Comparison of ENCODE assay signal across 8 mouse cellular contexts in the genomic region with DNA sequence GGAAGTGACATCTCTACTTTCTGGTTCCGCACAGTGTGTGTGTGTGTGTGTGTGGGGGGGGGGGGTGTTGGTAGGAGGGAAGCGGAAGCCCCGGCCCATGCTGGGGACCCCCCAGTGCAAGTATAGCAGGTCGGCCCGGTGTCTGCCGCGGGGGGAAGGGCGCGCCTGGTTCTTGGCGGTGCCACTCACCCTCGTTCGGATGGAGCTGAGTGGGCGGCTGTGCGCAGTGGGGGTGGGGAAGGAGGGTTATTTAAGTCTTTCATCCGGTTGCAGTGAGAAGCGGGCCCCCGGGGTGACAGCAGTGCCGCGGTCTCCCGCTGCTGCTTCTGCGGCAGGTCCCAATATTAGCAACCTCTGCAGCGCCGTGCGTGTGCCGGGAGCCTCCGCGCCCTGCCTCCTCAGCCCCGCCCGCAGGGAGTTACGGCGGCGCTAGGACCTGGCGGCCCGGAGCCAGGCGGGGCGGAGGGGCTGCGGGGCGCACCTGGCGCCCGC. TPM values are rescaled to one million over a fixed set of nuclear protein-coding genes. Genes with fewer than 3 reads are reported as not detected.
A peak's percentile ranks its signal among the peaks of the same experiment; 100 is the strongest.
DNase-seq lines count a peak whose midpoint lies in the region; ATAC-seq and TF ChIP-seq lines count a peak whose summit lies in the region.

No protein-coding gene starts in this region.

- H3K4me1 ChIP-seq in lung, embryonic 14.5 days (ENCODE audit: insufficient read depth), result 0 out of 2 replicates have a peak, but pooled peaks cover 6% of the 10 kb centered on the region
- peaks cover 45% of the 10 kb centered on the region for H3K4me1 ChIP-seq in limb, embryonic 13.5 days
- H3K4me1 ChIP-seq in neural tube, embryonic 12.5 days, result peaks cover 42% of the 10 kb centered on the region

- WGBS in lung, embryonic 14.5 days, result under 1% methylated on average over 40 of the region's 40 CpGs
- WGBS in limb, embryonic 13.5 days, result under 1% methylated on average over 30 of the region's 40 CpGs
- WGBS in neural tube, embryonic 12.5 days, result under 1% methylated on average over 39 of the region's 40 CpGs

- ATAC-seq in lung, embryonic 14.5 days (ENCODE audit: insufficient read depth), result peak; percentile 62
- peak; percentile 16; the same call in 1 of the 2 replicates for ATAC-seq in granulocyte monocyte progenitor cell, adult 5-6 weeks (replicated peaks; ENCODE audit: poor library complexity, severe bottlenecking)
- ATAC-seq in limb, embryonic 13.5 days (ENCODE audit: low FRiP score, low read depth), result peak; percentile 49
- ATAC-seq in neural tube, embryonic 12.5 days (ENCODE audit: low FRiP score, low read depth), result peak; percentile 79

- H3K4me3 ChIP-seq in lung, embryonic 14.5 days (ENCODE audit: low read depth, low read length), result peak overlapping the region; percentile 53
- peak overlapping the region; percentile 62 for H3K4me3 ChIP-seq in limb, embryonic 13.5 days
- H3K4me3 ChIP-seq in neural tube, embryonic 12.5 days, result peak overlapping the region; percentile 58

- H3K27ac ChIP-seq in lung, embryonic 14.5 days (ENCODE audit: low read depth), result peak overlapping the region; percentile 24; the same call in 1 of the 2 replicates
- H3K27ac ChIP-seq in limb, embryonic 13.5 days, result 0 out of 2 replicates have a peak overlapping the region, but pooled peaks have one; percentile 33
- H3K27ac ChIP-seq in neural tube, embryonic 12.5 days, result peak overlapping the region; percentile 29; the same call in 1 of the 2 replicates

- peak overlapping the region; percentile 54; the same call in 1 of the 2 replicates for H3K9ac ChIP-seq in lung, embryonic 14.5 days
- peak overlapping the region; percentile 70 for H3K9ac ChIP-seq in limb, embryonic 13.5 days
- H3K9ac ChIP-seq in neural tube, embryonic 12.5 days, result peak overlapping the region; percentile 68

- peak; percentile 72 for DNase-seq in lung, embryonic 14.5 days
- DNase-seq in lung, postnatal 25 days (ENCODE audit: low spot score), result no peak
- DNase-seq in cerebellum, postnatal 25 days, result peak; percentile 91 to 95
- peak; percentile 60 for DNase-seq in kidney, adult 9 months
- DNase-seq in thymus, postnatal 4 days, result peak; percentile 77

- H3K27me3 ChIP-seq in lung, embryonic 14.5 days (ENCODE audit: insufficient read depth, low read length), result peaks cover 78% of the 10 kb centered on the region
- H3K27me3 ChIP-seq in limb, embryonic 13.5 days, result peaks cover 69% of the 10 kb centered on the region
- H3K27me3 ChIP-seq in neural tube, embryonic 12.5 days (replicated peaks), result peaks cover 52% of the 10 kb centered on the region

- H3K9me3 ChIP-seq in lung, embryonic 14.5 days (ENCODE audit: low read depth, low read length), result no peaks in the 10 kb centered on the region
- H3K9me3 ChIP-seq in limb, embryonic 13.5 days, result no peaks in the 10 kb centered on the region
- no peaks in the 10 kb centered on the region for H3K9me3 ChIP-seq in neural tube, embryonic 12.5 days

- no peaks in the 10 kb centered on the region for H3K36me3 ChIP-seq in lung, embryonic 14.5 days (ENCODE audit: insufficient read depth)
- H3K36me3 ChIP-seq in limb, embryonic 13.5 days, result no peaks in the 10 kb centered on the region
- no peaks in the 10 kb centered on the region for H3K36me3 ChIP-seq in neural tube, embryonic 12.5 days

- TF ChIP-seq CTCF in lung, embryonic 14.5 days (IDR thresholded peaks at IDR 0.05; ENCODE audit: low read depth), result no peak

- peak overlapping the region; percentile 93 for H3K4me2 ChIP-seq in lung, embryonic 14.5 days
- peak overlapping the region; percentile 97 for H3K4me2 ChIP-seq in limb, embryonic 13.5 days (replicated peaks)
- H3K4me2 ChIP-seq in neural tube, embryonic 12.5 days (replicated peaks), result peak overlapping the region; percentile 96

RNA-seq across cellular contexts. Expression of a gene that starts 5.7 kb away (rescaled TPM):
- polyA plus RNA-seq in lung, embryonic 14.5 days (2014; fragmentation: Nextera tagmentation; extraction: Ambion mirVana), result 7.8 and 9.1 TPM in 2 replicates
- total RNA-seq in granulocyte monocyte progenitor cell, adult 5-6 weeks (2014; fragmentation: Nextera tagmentation), result not detected in 2 replicates
- not detected in 2 replicates for total RNA-seq in granulocyte monocyte progenitor cell, adult 5-6 weeks (2017)
- polyA plus RNA-seq in limb, embryonic 13.5 days (2015; fragmentation: Nextera tagmentation; extraction: Ambion mirVana), result 14.1 TPM in 2 replicates
- 10.9 and 11.3 TPM in 2 replicates for polyA plus RNA-seq in neural tube, embryonic 12.5 days (2016; fragmentation: Nextera tagmentation; extraction: Ambion mirVana)

Comparison
In these comparisons a context has a peak if more than half of its experiments do, and no peak if none do; other contexts are left out.
1. ATAC-seq: peak in every context shown above with its lines; median percentile 79 in neural tube, embryonic 12.5 days; 62 in lung, embryonic 14.5 days; 49 in limb, embryonic 13.5 days; 16 in granulocyte monocyte progenitor cell, adult 5-6 weeks.